In the genomic region with DNA sequence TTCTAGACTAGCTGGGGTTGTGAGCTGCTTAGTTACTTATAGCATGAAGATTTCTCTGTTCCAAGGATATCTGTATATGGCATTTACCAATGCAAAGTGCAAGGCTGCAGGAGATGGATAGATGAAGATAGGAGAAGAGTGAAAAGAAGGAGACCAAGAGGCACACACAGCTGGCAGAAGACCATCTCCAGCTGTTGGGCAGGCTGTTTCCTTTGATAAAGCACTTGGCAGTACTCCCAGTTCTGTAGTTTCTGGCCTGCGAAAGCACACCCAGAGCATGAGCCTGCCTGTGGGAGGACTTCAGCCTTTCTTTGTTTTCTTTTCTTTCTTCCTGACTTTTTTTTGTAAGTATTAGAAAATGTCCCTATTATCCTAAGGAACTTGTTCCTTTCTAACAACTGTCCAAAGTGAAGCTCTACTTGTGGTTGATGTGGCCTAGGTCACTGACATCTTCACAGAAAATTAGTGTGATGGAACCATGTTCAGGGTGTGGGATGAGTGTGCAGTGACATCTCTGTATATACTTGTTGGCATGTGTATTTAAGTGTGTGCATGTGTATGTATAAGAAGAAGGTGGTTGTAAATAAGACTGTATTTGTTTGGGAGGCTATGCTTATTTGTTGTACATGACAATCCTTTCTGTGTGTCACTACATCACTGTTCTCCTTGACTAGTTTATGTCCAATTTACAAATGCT, we compare ENCODE assay signal across 10 mouse cellular contexts. TPM values are rescaled to one million over a fixed set of nuclear protein-coding genes. Genes with fewer than 3 reads are reported as not detected.
DNase-seq lines count a peak whose midpoint lies in the region; ATAC-seq lines count a peak whose summit lies in the region.
"Had no signal": no experiment of that assay in that cellular context is flagged by ENCODE, and none has a peak within 500 bp of the region (broad histone marks: within the 10 kb centered on the region; RNA-seq: fewer than 3 reads in every experiment).

No protein-coding gene starts in this region.

- peak; percentile 71 for DNase-seq in kidney, adult 9 months
- no peak for DNase-seq in kidney, adult 18-20 months
- peak; percentile 34 for DNase-seq in c-Kit-positive CD71-positive TER-119-negative erythroid progenitor cells, embryonic 14.5 days (ENCODE audit: low read depth)
- DNase-seq in heart, postnatal 4 days = peak; percentile 50
- DNase-seq in natural killer cell, adult 2 months (ENCODE audit: low spot score in 2 of 2) = no peak
- no peak for DNase-seq in right cerebral cortex, postnatal 36 days (ENCODE audit: low spot score in 2 of 2)
- DNase-seq in right cerebral cortex, postnatal 14 days = no peak
- DNase-seq: cerebellum, postnatal 25 days had no signal

- peak; percentile 86 for ATAC-seq in megakaryocyte progenitor cell, adult 5-6 weeks (replicated peaks; ENCODE audit: poor library complexity)
- ATAC-seq: Patski had no signal

RNA-seq across cellular contexts. Expression of a gene that starts 32.6 kb away (rescaled TPM):
- 100 to 1,000 TPM; 101 to 105 TPM for total RNA-seq in heart, postnatal 4 days (2021)
- total RNA-seq in megakaryocyte progenitor cell, adult 5-6 weeks (2015) = 24.6 and 26.8 TPM in 2 replicates
- total RNA-seq in megakaryocyte progenitor cell, adult 5-6 weeks (2017) = 25.3 and 29.8 TPM in 2 replicates

Comparison
In these comparisons a context has a peak if more than half of its experiments do, and no peak if none do; other contexts are left out.
1. DNase-seq: peak in kidney, adult 9 months (single experiment), c-Kit-positive CD71-positive TER-119-negative erythroid progenitor cells, embryonic 14.5 days (single experiment) and heart, postnatal 4 days (single experiment); none in kidney, adult 18-20 months (single experiment), natural killer cell, adult 2 months (0 of 2), right cerebral cortex, postnatal 36 days (0 of 2) and right cerebral cortex, postnatal 14 days (single experiment).